ENCODE assay signal across 8 mouse cellular contexts in genomic region chr17:73487792-73488191, GRCm38 (mm10).
DNase-seq lines count a peak whose midpoint lies in the region; ATAC-seq lines count a peak whose summit lies in the region.

No protein-coding gene starts in this region.

- H3K9ac ChIP-seq in kidney, embryonic 16.5 days (replicated peaks; ENCODE audit: low read length), result no peak overlapping the region
- H3K9ac ChIP-seq in embryonic facial prominence, embryonic 14.5 days (ENCODE audit: low read depth, low read length), result no peak overlapping the region

- H3K36me3 ChIP-seq in kidney, embryonic 16.5 days (ENCODE audit: insufficient read depth, low read length), result no peaks in the 10 kb centered on the region
- no peaks in the 10 kb centered on the region for H3K36me3 ChIP-seq in embryonic facial prominence, embryonic 14.5 days (ENCODE audit: control insufficient read depth, insufficient read depth, low read length)
- no peaks in the 10 kb centered on the region for H3K36me3 ChIP-seq in limb, embryonic 10.5 days

- WGBS in kidney, embryonic 16.5 days, result 23% methylated on average over 13 of the region's 13 CpGs
- WGBS in embryonic facial prominence, embryonic 14.5 days, result 18% methylated on average over 13 of the region's 13 CpGs
- WGBS in limb, embryonic 10.5 days, result 32% methylated on average over 13 of the region's 13 CpGs

- intact Hi-C loops in left cerebral cortex, postnatal 25 days (cut with DNase I), result no loop called here

- no peak; the same call in 1 of the 2 replicates for ATAC-seq in kidney, embryonic 16.5 days (ENCODE audit: low FRiP score, low TSS enrichment)
- ATAC-seq in embryonic facial prominence, embryonic 14.5 days (ENCODE audit: low read depth), result no peak
- ATAC-seq in activated CD4-positive, CD25-positive, alpha-beta regulatory T cell, adult 4 months, result no peak

- H3K27ac ChIP-seq in kidney, embryonic 16.5 days (ENCODE audit: low read length), result no peak overlapping the region
- H3K27ac ChIP-seq in embryonic facial prominence, embryonic 14.5 days (replicated peaks; ENCODE audit: low read depth, low read length), result no peak overlapping the region
- no peak overlapping the region for H3K27ac ChIP-seq in limb, embryonic 10.5 days

- peak; percentile 11 for DNase-seq in kidney, adult 18-20 months
- DNase-seq in NIH3T3 (ENCODE audit: low read depth), result peak; percentile 68
- peak; percentile 77 for DNase-seq in embryonic facial prominence, embryonic 14.5 days (ENCODE audit: low spot score)
- DNase-seq in limb, embryonic 10.5 days (ENCODE audit: low spot score), result peak; percentile 85
- DNase-seq in retina, postnatal 1 day, result peak; percentile 71
- no peak for DNase-seq in left cerebral cortex, postnatal 25 days (ENCODE audit: low spot score in 2 of 2)

- no peak overlapping the region for H3K4me2 ChIP-seq in kidney, embryonic 16.5 days (replicated peaks; ENCODE audit: low read depth, low read length)
- H3K4me2 ChIP-seq in embryonic facial prominence, embryonic 14.5 days (ENCODE audit: low read depth, low read length), result no peak overlapping the region

- H3K27me3 ChIP-seq in kidney, embryonic 16.5 days (ENCODE audit: insufficient read depth, low read length), result no peaks in the 10 kb centered on the region
- no peaks in the 10 kb centered on the region for H3K27me3 ChIP-seq in embryonic facial prominence, embryonic 14.5 days (replicated peaks; ENCODE audit: control insufficient read depth, insufficient read depth, low read length)
- H3K27me3 ChIP-seq in limb, embryonic 10.5 days (ENCODE audit: low read depth, poor library complexity, severe bottlenecking), result no peaks in the 10 kb centered on the region

- H3K4me3 ChIP-seq in kidney, embryonic 16.5 days (ENCODE audit: low read length), result no peak overlapping the region
- H3K4me3 ChIP-seq in embryonic facial prominence, embryonic 14.5 days (ENCODE audit: low read depth, low read length), result no peak overlapping the region
- H3K4me3 ChIP-seq in limb, embryonic 10.5 days, result no peak overlapping the region

- no peaks in the 10 kb centered on the region for H3K9me3 ChIP-seq in kidney, embryonic 16.5 days (ENCODE audit: low read length)
- no peaks in the 10 kb centered on the region for H3K9me3 ChIP-seq in embryonic facial prominence, embryonic 14.5 days (ENCODE audit: control insufficient read depth, low read length)
- no peaks in the 10 kb centered on the region for H3K9me3 ChIP-seq in limb, embryonic 10.5 days (replicated peaks)

- no peaks in the 10 kb centered on the region for H3K4me1 ChIP-seq in kidney, embryonic 16.5 days (ENCODE audit: insufficient read depth, low read length)
- no peaks in the 10 kb centered on the region for H3K4me1 ChIP-seq in embryonic facial prominence, embryonic 14.5 days (ENCODE audit: control insufficient read depth, insufficient read depth, low read length)
- H3K4me1 ChIP-seq in limb, embryonic 10.5 days, result no peaks in the 10 kb centered on the region

Comparison
In these comparisons a context has a peak if more than half of its experiments do, and no peak if none do; other contexts are left out.
1. DNase-seq: peak in kidney, adult 18-20 months (single experiment), NIH3T3 (single experiment), embryonic facial prominence, embryonic 14.5 days (single experiment), limb, embryonic 10.5 days (single experiment) and retina, postnatal 1 day (single experiment); none in left cerebral cortex, postnatal 25 days (0 of 2).